Mouse (Mus musculus) lung, adult 2 months (tissue): ENCODE data around the gene Znrf2. TPM values are rescaled to one million over a fixed set of nuclear protein-coding genes. Genes with fewer than 3 reads are reported as not detected.

Experiments
- DNase-seq: peaks from one replicate; pipeline ENCODE4 v3.0.0; 2022
- H3K4me1 ChIP-seq: fragments of 200-500 bp; 2 replicates; pipeline ENCODE4 v1.6.1; 2011; ENCODE audit warnings: low read length; ENCODE audit not compliant: control insufficient read depth, insufficient read depth
- H3K4me3 ChIP-seq: fragments of 200-500 bp; replicated peaks from 2 replicates; pipeline ENCODE3; 2011; ENCODE audit warnings: low read depth, mild to moderate bottlenecking, control low read depth, low read length; ENCODE audit errors: extremely low read depth
- CTCF ChIP-seq: fragments of 200-500 bp; IDR thresholded peaks from 2 replicates; pipeline ENCODE4 v1.5.1; 2011; ENCODE audit warnings: mild to moderate bottlenecking, low read length, control low read depth; ENCODE audit not compliant: insufficient read depth
- POLR2A ChIP-seq: fragments of 200-500 bp; IDR thresholded peaks from 2 replicates; pipeline ENCODE4 v1.6.1; 2011; ENCODE audit warnings: low read depth, mild to moderate bottlenecking, control low read depth, low read length, borderline replicate concordance; ENCODE audit errors: extremely low read depth
- WGBS: fragments of 180-500 bp; shearing (Covaris S2); methylation state at CpG from one replicate; pipeline ENCODE4 v1.1.7; 2018; 5-methylcytosine and 5-hydroxymethylcytosine counted together
- polyA plus RNA-seq: library from polyadenylated mRNA; depleted of rRNA; stranded (reverse); fragments of >200 nt; gene quantifications from 2 replicates; pipeline ENCODE4 v1.2.3, GENCODE M21; 2012

Gene Znrf2
- polyA plus RNA-seq, 1 experiment: 8.3 TPM

- no peak overlapping the region for H3K4me3 ChIP-seq
- 46% methylated on average over 7 of the region's 7 CpGs for WGBS
- H3K4me1 ChIP-seq: no peaks in the 10 kb centered on the region
- DNase-seq: peak; percentile 4
- TF ChIP-seq CTCF (no peak), POLR2A (no peak)
These were observed 109.2 kb downstream of the Znrf2 start for GRCm38 (mm10) chr6:54925736-54926440.

GRCm38 (mm10) chr6:54926899-54927298, 110.2 kb downstream of the Znrf2 start:
- Histone ChIP-seq H3K4me3 (no peak overlapping the region), H3K4me1 (no peaks in the 10 kb centered on the region)
- TF ChIP-seq CTCF (no peak), POLR2A (no peak)
- WGBS: 68% methylated on average over 2 of the region's 2 CpGs
- no peak for DNase-seq

GRCm38 (mm10) chr6:54927946-54928345, 111.2 kb downstream of the Znrf2 start:
- H3K4me1 ChIP-seq: no peaks in the 10 kb centered on the region
- TF ChIP-seq POLR2A (no peak), CTCF (no peak)
- no peak for DNase-seq
- 83% methylated on average over 6 of the region's 6 CpGs for WGBS
- no peak overlapping the region for H3K4me3 ChIP-seq

- TF ChIP-seq POLR2A (no peak), CTCF (no peak)
- WGBS: 93% methylated on average over 4 of the region's 4 CpGs
These were observed 114.9 kb downstream of the Znrf2 start for GRCm38 (mm10) chr6:54931641-54932040.

GRCm38 (mm10) chr6:54932526-54932925, 115.8 kb downstream of the Znrf2 start:
- TF ChIP-seq CTCF (no peak), POLR2A (no peak)
- Histone ChIP-seq H3K4me1 (peaks cover 12% of the 10 kb centered on the region), H3K4me3 (no peak overlapping the region)
- DNase-seq: peak; percentile 1
- 93% methylated on average over 12 of the region's 12 CpGs for WGBS

More at GRCm38 (mm10) chr6:54931641-54932040, 114.9 kb downstream of the Znrf2 start:
- peaks cover 12% of the 10 kb centered on the region for H3K4me1 ChIP-seq
- H3K4me3 ChIP-seq: no peak overlapping the region
- DNase-seq: no peak

- peak; percentile 4 for DNase-seq
- no peak for TF ChIP-seq CTCF
- no peak for TF ChIP-seq POLR2A
- peaks cover 12% of the 10 kb centered on the region for H3K4me1 ChIP-seq
- WGBS: 61% methylated on average over 5 of the region's 5 CpGs
- no peak overlapping the region for H3K4me3 ChIP-seq
These were observed 116.5 kb downstream of the Znrf2 start for GRCm38 (mm10) chr6:54933216-54933615.

- Histone ChIP-seq H3K4me1 (peaks cover 12% of the 10 kb centered on the region), H3K4me3 (no peak overlapping the region)
- WGBS: 37% methylated on average over 3 of the region's 3 CpGs
- TF ChIP-seq CTCF (no peak), POLR2A (no peak)
- no peak for DNase-seq
These were observed 117.2 kb downstream of the Znrf2 start for GRCm38 (mm10) chr6:54933866-54934265.

GRCm38 (mm10) chr6:54934313-54934712, 117.6 kb downstream of the Znrf2 start:
- no peak overlapping the region for H3K4me3 ChIP-seq
- H3K4me1 ChIP-seq: peaks cover 16% of the 10 kb centered on the region
- 72% methylated on average over 8 of the region's 8 CpGs for WGBS
- no peak for DNase-seq
- TF ChIP-seq CTCF: no peak
- TF ChIP-seq POLR2A: no peak

- WGBS: 74% methylated on average over 5 of the region's 5 CpGs
- DNase-seq: no peak
These were observed 118.2 kb downstream of the Znrf2 start for GRCm38 (mm10) chr6:54934930-54935329.

GRCm38 (mm10) chr6:54936496-54936895, 119.8 kb downstream of the Znrf2 start:
- Histone ChIP-seq H3K4me1 (peaks cover 27% of the 10 kb centered on the region), H3K4me3 (no peak overlapping the region)
- TF ChIP-seq CTCF (no peak), POLR2A (no peak)
- no peak for DNase-seq
- WGBS: 67% methylated on average over 2 of the region's 2 CpGs

More at GRCm38 (mm10) chr6:54934930-54935329, 118.2 kb downstream of the Znrf2 start:
- Histone ChIP-seq H3K4me3 (no peak overlapping the region), H3K4me1 (peaks cover 20% of the 10 kb centered on the region)
- TF ChIP-seq CTCF: no peak
